Mouse (Mus musculus) gonadal fat pad, adult 2 months (tissue): ENCODE data around the gene Gm4922. TPM values are rescaled to one million over a fixed set of nuclear protein-coding genes. Genes with fewer than 3 reads are reported as not detected.
A peak's percentile ranks its signal among the peaks of the same experiment; 100 is the strongest.

Source experiments
- DNase-seq: peaks from one replicate; pipeline ENCODE4 v3.0.0-alpha.2; 2012; ENCODE audit warnings: low read depth
- polyA plus RNA-seq: library from polyadenylated mRNA; depleted of rRNA; stranded (reverse); fragments of >200 nt; gene quantifications from 2 replicates; pipeline ENCODE4 v1.2.3, GENCODE M21; 2012; rRNA removed

Gm4922 gene
- polyA plus RNA-seq = not detected in 2 replicates

DNA sequence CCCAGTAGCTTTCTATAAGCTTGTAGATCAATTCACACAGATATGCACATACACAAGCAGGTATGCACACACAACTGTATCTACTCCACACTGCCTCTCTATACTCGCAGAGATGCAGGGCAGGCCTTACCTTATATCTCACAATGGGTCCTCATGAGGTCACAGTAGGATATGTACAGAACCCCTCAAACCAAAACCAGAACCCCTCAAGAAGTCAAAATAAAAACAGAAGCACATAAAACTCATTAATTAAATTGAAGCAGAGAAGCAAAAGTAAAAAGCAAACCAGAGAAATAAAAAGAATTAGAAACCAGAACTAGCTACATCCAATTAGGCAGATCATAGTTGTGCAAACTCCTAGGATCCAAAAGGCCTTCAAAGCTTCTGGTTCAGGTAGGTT, at the start of gene Gm4922:
Gm4922 (minus strand) TSS at position 101 of the 400 bp plus-strand sequence.
- DNase-seq = no peak

DNA sequence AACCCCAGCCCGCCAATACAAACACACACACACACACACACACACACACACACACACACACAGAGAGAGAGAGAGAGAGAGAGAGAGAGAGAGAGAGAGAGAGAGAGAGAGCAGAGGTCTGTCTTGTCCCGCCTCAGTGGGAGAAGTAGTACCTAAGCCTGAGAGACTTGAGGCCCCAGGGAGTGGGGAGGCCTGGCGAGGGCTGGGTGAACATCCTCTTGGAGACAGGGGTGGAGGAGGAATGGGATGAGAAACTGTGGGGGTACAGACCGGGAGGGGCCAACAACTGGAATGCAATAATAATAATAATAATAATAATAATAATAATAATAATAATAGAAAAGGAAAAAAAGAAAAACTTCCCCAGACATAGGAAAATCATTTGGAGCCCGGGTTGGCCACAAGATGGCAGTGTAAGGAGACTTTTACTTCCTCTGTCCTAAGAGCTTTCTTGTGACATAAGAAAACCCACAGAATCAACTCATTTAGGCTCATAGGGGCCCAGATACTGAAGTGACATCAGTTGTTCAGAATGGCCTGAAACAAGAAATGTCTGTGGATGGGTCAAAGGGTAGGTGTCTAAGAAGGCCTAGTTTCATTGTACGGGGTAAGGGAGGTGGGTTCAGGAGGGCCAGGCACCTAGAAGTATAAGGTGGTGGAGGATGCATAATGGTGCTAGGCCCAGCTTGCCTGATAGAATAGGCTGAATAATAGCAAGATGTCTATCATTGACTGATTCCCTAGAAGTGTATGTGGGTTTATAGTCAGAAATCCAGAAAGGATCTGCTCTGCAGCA, 49.3 kb upstream of the Gm4922 start:
- DNase-seq = no peak

- DNase-seq = no peak
Observed at GRCm38 (mm10) chr10:18834389-18834788, 47.8 kb upstream of the Gm4922 start.

GRCm38 (mm10) chr10:18831823-18832222, 45.2 kb upstream of the Gm4922 start:
- DNase-seq = no peak

DNA sequence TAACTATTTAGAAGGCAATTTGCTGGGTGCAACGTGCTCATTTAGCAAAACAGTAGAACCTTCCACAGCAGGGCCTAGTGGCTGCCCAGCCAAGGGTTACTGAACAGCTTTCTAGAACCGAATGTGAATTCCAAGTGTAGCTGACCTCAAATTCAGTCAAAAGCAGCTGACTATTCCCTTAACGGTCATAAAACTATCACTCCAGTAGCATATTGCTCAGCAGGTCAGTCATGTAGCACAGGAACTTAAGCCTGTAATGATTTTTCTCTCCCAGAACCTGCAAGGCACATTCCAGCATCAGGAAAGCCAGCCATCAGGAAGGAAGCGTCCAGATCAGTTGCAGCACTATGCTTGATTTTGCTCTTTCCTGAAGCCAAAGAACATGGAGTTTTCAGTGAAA, 43.8 kb upstream of the Gm4922 start:
- no peak for DNase-seq

GRCm38 (mm10) chr10:18827936-18828335, 41.3 kb upstream of the Gm4922 start:
- no peak for DNase-seq

DNA sequence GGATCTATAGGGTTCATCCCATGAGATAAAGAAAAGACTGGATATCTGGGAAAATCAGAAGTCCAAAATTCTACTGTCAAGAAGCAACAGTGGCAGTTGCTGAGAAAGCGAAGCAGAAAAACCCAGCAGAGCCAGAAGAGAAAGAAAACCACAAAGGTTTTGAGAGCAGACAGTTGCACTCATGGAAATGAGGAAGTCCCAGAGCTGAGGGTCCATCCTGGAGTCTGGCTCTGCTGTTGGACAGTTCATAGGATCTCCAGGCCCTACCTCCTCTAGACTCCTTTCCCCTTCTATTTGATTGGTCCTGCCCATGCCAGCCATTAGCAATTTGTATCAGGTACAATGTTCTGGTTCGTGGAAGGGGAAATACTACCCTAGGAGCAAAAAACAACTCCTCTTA, 39.5 kb upstream of the Gm4922 start:
- no peak for DNase-seq

DNA sequence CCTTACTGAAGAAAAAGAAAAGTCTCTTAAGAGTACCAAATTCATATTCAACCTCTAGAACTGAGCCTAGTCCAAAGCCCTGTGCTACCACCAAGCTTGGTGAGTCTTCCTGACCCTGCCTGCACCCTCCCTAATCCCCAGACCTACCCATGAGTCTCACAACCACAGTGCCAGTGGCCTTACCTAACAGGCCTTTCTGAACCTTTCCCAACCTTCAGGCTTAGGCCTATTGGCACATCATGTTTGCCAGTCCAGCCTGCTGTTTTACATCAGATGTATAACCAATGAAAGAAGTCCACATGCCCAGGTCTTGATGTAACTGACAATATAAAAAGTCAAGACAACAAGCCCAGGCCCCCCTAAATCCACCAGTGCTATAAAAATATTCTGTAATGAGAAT, 38.5 kb upstream of the Gm4922 start:
- no peak for DNase-seq

DNA sequence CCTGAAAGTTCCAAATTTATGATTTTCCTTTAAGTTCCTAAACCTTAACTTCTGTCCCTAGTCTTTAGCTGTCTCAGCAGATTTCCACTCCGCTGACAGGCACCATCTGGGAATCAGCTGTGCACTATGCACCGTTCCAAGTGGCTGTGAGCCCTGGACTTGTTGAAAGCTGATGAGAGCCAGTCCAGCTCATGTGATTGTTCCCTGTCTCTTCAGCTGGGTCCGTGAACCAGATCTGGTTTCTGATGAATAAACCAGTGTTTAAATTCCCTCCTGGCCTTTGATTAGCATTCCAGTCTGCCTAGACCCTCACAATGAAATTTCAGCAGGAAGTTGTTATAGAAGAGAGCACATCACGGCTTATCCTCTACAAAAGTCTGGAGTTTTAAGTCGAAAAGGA, 30.0 kb upstream of the Gm4922 start:
- no peak for DNase-seq

- no peak for DNase-seq
Observed at GRCm38 (mm10) chr10:18811751-18812150, 25.2 kb upstream of the Gm4922 start.

GRCm38 (mm10) chr10:18790063-18790462, 3.5 kb upstream of the Gm4922 start:
- DNase-seq = no peak

DNA sequence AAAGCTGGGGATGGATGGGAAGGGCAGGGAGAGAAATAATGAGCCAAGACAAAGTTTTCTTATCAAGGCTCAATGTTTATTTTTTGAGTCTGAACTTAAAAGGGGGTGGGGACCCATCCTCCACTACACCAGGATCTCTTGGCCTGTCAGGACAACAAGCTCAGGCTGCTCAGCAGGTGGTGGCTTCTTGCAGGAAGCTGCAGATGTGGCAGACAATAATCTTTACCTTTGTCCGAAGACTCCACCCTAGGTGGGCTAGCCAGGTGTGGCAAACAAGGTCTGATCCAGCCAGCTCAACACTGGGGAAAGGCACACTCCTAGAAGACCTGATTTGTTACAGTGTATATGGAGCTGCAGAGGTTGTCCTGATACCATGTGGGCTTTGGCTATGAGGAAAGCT, 2.0 kb upstream of the Gm4922 start:
- DNase-seq = no peak

DNA sequence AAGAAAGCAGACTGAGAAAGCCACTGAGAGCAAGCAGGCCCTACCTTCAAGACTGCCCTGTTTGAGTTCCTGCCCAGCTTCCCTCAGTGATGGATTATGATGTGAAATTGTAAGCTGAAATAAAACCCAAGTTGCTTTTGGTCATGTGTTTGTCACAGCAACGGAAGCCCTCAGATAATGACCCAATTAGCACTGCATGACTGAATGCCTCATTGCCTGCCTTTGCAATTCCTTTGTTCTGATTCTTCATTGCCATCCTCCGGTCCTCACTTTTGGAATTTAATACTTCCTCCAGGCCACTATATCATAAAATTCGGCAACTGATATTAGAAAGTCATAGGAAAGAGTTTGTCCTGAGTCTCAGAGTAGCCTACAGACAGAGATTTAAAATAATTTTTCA, 9.0 kb downstream of the Gm4922 start:
- no peak for DNase-seq

DNA sequence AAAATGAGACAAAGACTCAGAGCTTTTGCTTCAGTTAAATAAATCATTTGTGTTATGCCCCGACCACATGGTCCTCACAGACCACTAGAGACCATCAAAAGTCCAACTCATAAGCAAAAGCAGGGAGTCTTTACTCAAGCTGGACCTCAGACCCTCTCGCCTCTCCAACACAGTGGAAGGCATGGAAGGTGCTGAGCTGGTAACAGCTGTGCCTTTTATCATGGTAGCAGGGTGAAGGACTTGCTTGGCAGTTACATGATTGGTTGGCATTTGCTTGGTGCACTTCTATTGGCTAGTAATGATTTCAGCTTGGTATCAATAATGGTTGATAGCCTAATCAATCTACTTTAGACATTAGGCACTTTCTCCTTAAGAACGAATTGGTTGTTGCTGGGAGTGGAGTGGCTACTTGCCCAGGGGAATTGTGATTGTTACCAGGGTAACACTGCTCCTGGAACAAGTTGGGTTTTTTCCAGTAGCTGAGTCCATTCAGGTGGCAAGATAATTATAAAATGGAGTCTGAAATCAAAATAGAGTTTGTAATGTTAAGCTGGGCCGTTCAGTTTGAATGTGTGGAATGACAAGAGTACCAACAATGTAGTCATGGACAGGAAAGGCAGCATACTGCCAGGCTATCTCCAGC, 13.9 kb downstream of the Gm4922 start:
- no peak for DNase-seq

GRCm38 (mm10) chr10:18769909-18770308, 16.7 kb downstream of the Gm4922 start:
- DNase-seq = peak; percentile 6

DNA sequence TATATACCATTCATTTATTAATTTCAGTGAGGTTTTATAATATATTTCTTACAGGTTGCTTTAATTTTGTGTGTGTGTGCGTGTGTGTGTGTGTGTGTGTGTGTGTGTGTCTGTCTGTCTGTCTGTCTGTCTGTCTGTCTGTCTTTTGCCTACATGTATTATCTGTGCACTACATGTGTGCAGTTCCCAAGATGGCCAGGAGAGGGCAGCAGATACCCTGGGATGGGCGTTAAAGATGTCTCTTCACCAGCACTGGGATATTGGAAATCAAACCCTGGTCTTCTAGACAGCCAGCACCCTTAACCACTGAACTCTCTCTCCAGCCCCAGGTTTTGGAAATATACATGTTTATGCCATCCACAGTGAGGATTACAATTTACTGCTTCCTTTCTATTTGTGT, 26.4 kb downstream of the Gm4922 start:
- no peak for DNase-seq

GRCm38 (mm10) chr10:18750057-18750456, 36.5 kb downstream of the Gm4922 start:
- no peak for DNase-seq

GRCm38 (mm10) chr10:18743286-18744142, 43.1 kb downstream of the Gm4922 start, which contains the start of gene Arfgef3:
TSS of gene Arfgef3 (minus strand) at chr10:18743949.
- no peak for DNase-seq

DNA sequence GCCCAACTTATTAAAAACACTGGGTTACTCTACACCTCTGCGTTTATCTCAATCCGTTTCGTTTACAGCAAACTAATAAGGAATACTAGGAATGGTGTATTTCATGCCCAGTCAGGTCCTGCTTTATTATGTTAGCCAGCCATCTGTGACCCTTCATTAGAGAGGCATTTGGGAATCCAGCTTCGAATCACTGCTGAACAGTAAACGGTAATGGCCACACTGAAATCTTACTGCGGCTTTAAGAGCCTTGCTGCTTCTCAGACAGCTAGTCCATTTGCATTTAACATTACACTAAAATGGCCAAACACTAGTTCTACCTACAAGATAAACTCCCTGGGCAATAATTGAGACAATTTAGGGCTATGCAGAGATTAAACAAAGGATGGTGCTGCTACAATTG, 44.5 kb downstream of the Gm4922 start:
- no peak for DNase-seq

GRCm38 (mm10) chr10:18741024-18741423, 45.6 kb downstream of the Gm4922 start:
- peak; percentile 41 for DNase-seq
